Mouse (Mus musculus): ENCODE measurements around the gene Zfp326. TPM values are rescaled to one million over a fixed set of nuclear protein-coding genes. Genes with fewer than 3 reads are reported as not detected.
"Not testable (repeated sequence)": the region's sequence is repeated elsewhere in the genome, so short reads cannot be mapped to it uniquely, and the experiment has no call there.

Gene Zfp326
- polyA plus RNA-seq, 1 experiment from 2014 or later, result 55.5 TPM

- 69% methylated on average over 3 of the region's 3 CpGs for WGBS
- no peak overlapping the region for H3K27ac ChIP-seq
- no peak overlapping the region for H3K4me3 ChIP-seq
- H3K4me1 ChIP-seq, result no peaks in the 10 kb centered on the region
- no peaks in the 10 kb centered on the region for H3K27me3 ChIP-seq (replicated peaks)
- H3K36me3 ChIP-seq, result no peaks in the 10 kb centered on the region
- H3K9me3 ChIP-seq, result no peaks in the 10 kb centered on the region
- no peak overlapping the region for H3K4me2 ChIP-seq (replicated peaks)
- no peak for ATAC-seq (ENCODE audit: low FRiP score, low read depth)
- H3K9ac ChIP-seq, result no peak overlapping the region
Observed at GRCm38 (mm10) chr5:105849643-105850042, 26.7 kb upstream of the Zfp326 start.

GRCm38 (mm10) chr5:105853271-105853670 is 23.1 kb upstream of the Zfp326 start:
- H3K27ac ChIP-seq, result no peak overlapping the region
- no peak overlapping the region for H3K9ac ChIP-seq
- H3K4me3 ChIP-seq, result no peak overlapping the region
- H3K36me3 ChIP-seq, result no peaks in the 10 kb centered on the region
- ATAC-seq (ENCODE audit: low FRiP score, low read depth), result no peak
- 88% methylated on average over 9 of the region's 9 CpGs for WGBS
- no peaks in the 10 kb centered on the region for H3K27me3 ChIP-seq (replicated peaks)
- H3K4me1 ChIP-seq, result no peaks in the 10 kb centered on the region
- H3K4me2 ChIP-seq (replicated peaks), result no peak overlapping the region
- no peaks in the 10 kb centered on the region for H3K9me3 ChIP-seq

GRCm38 (mm10) chr5:105857486-105857885 is 18.9 kb upstream of the Zfp326 start:
- Histone ChIP-seq H3K27ac (no peak overlapping the region), H3K9me3 (no peaks in the 10 kb centered on the region), H3K4me2 (replicated peaks) (no peak overlapping the region), H3K4me3 (no peak overlapping the region), H3K4me1 (no peaks in the 10 kb centered on the region), H3K9ac (no peak overlapping the region), H3K36me3 (no peaks in the 10 kb centered on the region), H3K27me3 (replicated peaks) (no peaks in the 10 kb centered on the region)
- WGBS, result 90% methylated on average over 5 of the region's 5 CpGs
- no peak for ATAC-seq (ENCODE audit: low FRiP score, low read depth)

- Histone ChIP-seq H3K36me3 (no peaks in the 10 kb centered on the region), H3K4me3 (no peak overlapping the region), H3K27me3 (replicated peaks) (no peaks in the 10 kb centered on the region), H3K4me1 (no peaks in the 10 kb centered on the region), H3K4me2 (replicated peaks) (no peak overlapping the region), H3K9me3 (no peaks in the 10 kb centered on the region), H3K9ac (no peak overlapping the region), H3K27ac (no peak overlapping the region)
- no peak for ATAC-seq (ENCODE audit: low FRiP score, low read depth)
- 81% methylated on average over 8 of the region's 8 CpGs for WGBS
Observed at GRCm38 (mm10) chr5:105858754-105859694, 17.3 kb upstream of the Zfp326 start.

GRCm38 (mm10) chr5:105859716-105860460 is 16.5 kb upstream of the Zfp326 start:
- H3K36me3 ChIP-seq, result no peaks in the 10 kb centered on the region
- no peak overlapping the region for H3K9ac ChIP-seq
- H3K4me2 ChIP-seq (replicated peaks), result no peak overlapping the region
- no peak overlapping the region for H3K27ac ChIP-seq
- 75% methylated on average over 11 of the region's 11 CpGs for WGBS
- ATAC-seq (ENCODE audit: low FRiP score, low read depth), result no peak
- no peaks in the 10 kb centered on the region for H3K4me1 ChIP-seq
- no peaks in the 10 kb centered on the region for H3K27me3 ChIP-seq (replicated peaks)
- no peak overlapping the region for H3K4me3 ChIP-seq
- H3K9me3 ChIP-seq, result no peaks in the 10 kb centered on the region

- no peaks in the 10 kb centered on the region for H3K36me3 ChIP-seq
- no peaks in the 10 kb centered on the region for H3K9me3 ChIP-seq
- no peaks in the 10 kb centered on the region for H3K4me1 ChIP-seq
- 86% methylated on average over 10 of the region's 10 CpGs for WGBS
- H3K4me3 ChIP-seq, result no peak overlapping the region
- no peak overlapping the region for H3K27ac ChIP-seq
- no peak overlapping the region for H3K4me2 ChIP-seq (replicated peaks)
- H3K27me3 ChIP-seq (replicated peaks), result no peaks in the 10 kb centered on the region
- no peak overlapping the region for H3K9ac ChIP-seq
- ATAC-seq (ENCODE audit: low FRiP score, low read depth), result no peak
Observed at GRCm38 (mm10) chr5:105860461-105860835, 15.9 kb upstream of the Zfp326 start.

GRCm38 (mm10) chr5:105861616-105862015 is 14.7 kb upstream of the Zfp326 start:
- WGBS, result 96% methylated on average over 5 of the region's 5 CpGs
- Histone ChIP-seq H3K27ac (no peak overlapping the region), H3K9me3 (no peaks in the 10 kb centered on the region), H3K27me3 (replicated peaks) (no peaks in the 10 kb centered on the region), H3K36me3 (no peaks in the 10 kb centered on the region), H3K9ac (no peak overlapping the region), H3K4me1 (no peaks in the 10 kb centered on the region), H3K4me2 (replicated peaks) (no peak overlapping the region), H3K4me3 (no peak overlapping the region)
- ATAC-seq (ENCODE audit: low FRiP score, low read depth), result no peak

GRCm38 (mm10) chr5:105865110-105865628 is 11.2 kb upstream of the Zfp326 start:
- not testable (repeated sequence) for ATAC-seq (ENCODE audit: low FRiP score, low read depth); H3K9ac ChIP-seq; H3K9me3 ChIP-seq; H3K36me3 ChIP-seq; H3K4me2 ChIP-seq (replicated peaks); H3K4me3 ChIP-seq; H3K27me3 ChIP-seq (replicated peaks); H3K27ac ChIP-seq
- H3K4me1 ChIP-seq, result peaks cover 13% of the 10 kb centered on the region
- WGBS, result 46% methylated on average over 5 of the region's 5 CpGs

GRCm38 (mm10) chr5:105867427-105867826 is 8.9 kb upstream of the Zfp326 start:
- H3K4me2 ChIP-seq (replicated peaks), result no peak overlapping the region
- H3K4me1 ChIP-seq, result peaks cover 13% of the 10 kb centered on the region
- no peaks in the 10 kb centered on the region for H3K36me3 ChIP-seq
- no peak overlapping the region for H3K9ac ChIP-seq
- ATAC-seq (ENCODE audit: low FRiP score, low read depth), result peak; percentile 48
- no peak overlapping the region for H3K27ac ChIP-seq
- no peaks in the 10 kb centered on the region for H3K27me3 ChIP-seq (replicated peaks)
- WGBS, result 16% methylated on average over 4 of the region's 4 CpGs
- no peaks in the 10 kb centered on the region for H3K9me3 ChIP-seq
- no peak overlapping the region for H3K4me3 ChIP-seq

- Histone ChIP-seq H3K4me2 (replicated peaks) (no peak overlapping the region), H3K27ac (no peak overlapping the region), H3K4me3 (no peak overlapping the region), H3K36me3 (no peaks in the 10 kb centered on the region), H3K4me1 (peaks cover 13% of the 10 kb centered on the region), H3K27me3 (replicated peaks) (no peaks in the 10 kb centered on the region), H3K9ac (no peak overlapping the region), H3K9me3 (no peaks in the 10 kb centered on the region)
- peak; percentile 84 for ATAC-seq (ENCODE audit: low FRiP score, low read depth)
- WGBS, result 61% methylated on average over 16 of the region's 16 CpGs
Observed at GRCm38 (mm10) chr5:105867841-105868447, 8.4 kb upstream of the Zfp326 start.

- no peaks in the 10 kb centered on the region for H3K27me3 ChIP-seq (replicated peaks)
- no peaks in the 10 kb centered on the region for H3K36me3 ChIP-seq
- H3K4me2 ChIP-seq (replicated peaks), result no peak overlapping the region
- 27% methylated on average over 3 of the region's 3 CpGs for WGBS
- ATAC-seq (ENCODE audit: low FRiP score, low read depth), result peak; percentile 57
- peaks cover 13% of the 10 kb centered on the region for H3K4me1 ChIP-seq
- no peaks in the 10 kb centered on the region for H3K9me3 ChIP-seq
- no peak overlapping the region for H3K4me3 ChIP-seq
- H3K27ac ChIP-seq, result no peak overlapping the region
- H3K9ac ChIP-seq, result no peak overlapping the region
Observed at GRCm38 (mm10) chr5:105868593-105868992, 7.8 kb upstream of the Zfp326 start.

- no peak overlapping the region for H3K4me2 ChIP-seq (replicated peaks)
- peaks cover 13% of the 10 kb centered on the region for H3K4me1 ChIP-seq
- H3K27me3 ChIP-seq (replicated peaks), result no peaks in the 10 kb centered on the region
- H3K36me3 ChIP-seq, result no peaks in the 10 kb centered on the region
- no peak for ATAC-seq (ENCODE audit: low FRiP score, low read depth)
- H3K9me3 ChIP-seq, result no peaks in the 10 kb centered on the region
- WGBS, result 87% methylated on average over 7 of the region's 7 CpGs
- no peak overlapping the region for H3K9ac ChIP-seq
- H3K4me3 ChIP-seq, result no peak overlapping the region
- no peak overlapping the region for H3K27ac ChIP-seq
Observed at GRCm38 (mm10) chr5:105869739-105870138, 6.6 kb upstream of the Zfp326 start.
